Comparison of ENCODE assay signal across 8 mouse cellular contexts in genomic region chr13:63046206-63047020, GRCm38 (mm10).
A peak's percentile ranks its signal among the peaks of the same experiment; 100 is the strongest.
DNase-seq lines count a peak whose midpoint lies in the region; ATAC-seq and TF ChIP-seq lines count a peak whose summit lies in the region.

No protein-coding gene starts in this region.

- WGBS in embryonic facial prominence, embryonic 14.5 days, result 45% methylated on average over 7 of the region's 7 CpGs
- 47% methylated on average over 7 of the region's 7 CpGs for WGBS in heart, embryonic 16.5 days
- WGBS in olfactory bulb, adult 2 months, result 44% methylated on average over 7 of the region's 7 CpGs

- H3K4me2 ChIP-seq in embryonic facial prominence, embryonic 14.5 days (ENCODE audit: low read depth, low read length), result no peak overlapping the region
- H3K4me2 ChIP-seq in heart, embryonic 16.5 days (ENCODE audit: low read depth, low read length), result no peak overlapping the region

- no peak overlapping the region for H3K27ac ChIP-seq in embryonic facial prominence, embryonic 14.5 days (replicated peaks; ENCODE audit: low read depth, low read length)
- H3K27ac ChIP-seq in heart, embryonic 16.5 days (ENCODE audit: low read length), result no peak overlapping the region
- H3K27ac ChIP-seq in olfactory bulb, adult 2 months (ENCODE audit: insufficient read depth, low read depth, low read length), result no peak overlapping the region

- no peak overlapping the region for H3K4me3 ChIP-seq in embryonic facial prominence, embryonic 14.5 days (ENCODE audit: low read depth, low read length)
- H3K4me3 ChIP-seq in heart, embryonic 16.5 days (ENCODE audit: low read length), result no peak overlapping the region
- no peak overlapping the region for H3K4me3 ChIP-seq in olfactory bulb, adult 2 months (ENCODE audit: insufficient read depth, low read depth, low read length)

- no peaks in the 10 kb centered on the region for H3K36me3 ChIP-seq in embryonic facial prominence, embryonic 14.5 days (ENCODE audit: control insufficient read depth, insufficient read depth, low read length)
- no peaks in the 10 kb centered on the region for H3K36me3 ChIP-seq in heart, embryonic 16.5 days (ENCODE audit: control insufficient read depth, insufficient read depth)

- peaks cover 4% of the 10 kb centered on the region; the same call in 1 of the 2 replicates for H3K4me1 ChIP-seq in embryonic facial prominence, embryonic 14.5 days (ENCODE audit: control insufficient read depth, insufficient read depth, low read length)
- H3K4me1 ChIP-seq in heart, embryonic 16.5 days (ENCODE audit: control insufficient read depth, insufficient read depth, low read length), result no peaks in the 10 kb centered on the region
- H3K4me1 ChIP-seq in olfactory bulb, adult 2 months (ENCODE audit: control insufficient read depth, insufficient read depth, low read length), result peaks cover 2% of the 10 kb centered on the region; the same call in 1 of the 2 replicates

- 0 out of 2 replicates have a peak, but pooled peaks have one; percentile 39 for TF ChIP-seq CTCF in olfactory bulb, adult 2 months (IDR thresholded peaks at IDR 0.05; ENCODE audit: insufficient read depth, low read depth, low read length)

- H3K27me3 ChIP-seq in embryonic facial prominence, embryonic 14.5 days (replicated peaks; ENCODE audit: control insufficient read depth, insufficient read depth, low read length), result no peaks in the 10 kb centered on the region
- H3K27me3 ChIP-seq in heart, embryonic 16.5 days (ENCODE audit: control insufficient read depth, insufficient read depth, low read length), result no peaks in the 10 kb centered on the region

- H3K9ac ChIP-seq in embryonic facial prominence, embryonic 14.5 days (ENCODE audit: low read depth, low read length), result no peak overlapping the region
- no peak overlapping the region for H3K9ac ChIP-seq in heart, embryonic 16.5 days (ENCODE audit: low read length)

- H3K9me3 ChIP-seq in embryonic facial prominence, embryonic 14.5 days (ENCODE audit: control insufficient read depth, low read length), result peaks cover 6% of the 10 kb centered on the region; the same call in 1 of the 2 replicates
- no peaks in the 10 kb centered on the region for H3K9me3 ChIP-seq in heart, embryonic 16.5 days (replicated peaks; ENCODE audit: control insufficient read depth, low read length)

- peak; percentile 94 for ATAC-seq in embryonic facial prominence, embryonic 14.5 days (ENCODE audit: low read depth)
- ATAC-seq in heart, embryonic 16.5 days (replicated peaks; ENCODE audit: extremely low read depth, insufficient read depth, low FRiP score), result peak; percentile 70

- no peak for TF ChIP-seq POLR2A in olfactory bulb, adult 2 months (IDR thresholded peaks at IDR 0.05; ENCODE audit: insufficient read depth, low read depth, low read length)

- DNase-seq in CD4-positive, CD25-positive, alpha-beta regulatory T cell, adult 2 months (ENCODE audit: low read depth, low spot score), result peak; percentile 67
- peak; percentile 22 to 51 for DNase-seq in adrenal gland, postnatal 4 days (ENCODE audit: low spot score in 2 of 2)
- DNase-seq in embryonic facial prominence, embryonic 14.5 days (ENCODE audit: low spot score), result peak; percentile 87
- DNase-seq in kidney, postnatal 25 days, result peak; percentile 77 to 92
- DNase-seq in lung, adult 18-20 months, result peak; percentile 58 to 79
- DNase-seq in thymus, postnatal 10 days (ENCODE audit: low spot score in 2 of 2), result peak; percentile 5 to 51

Comparison
In these comparisons a context has a peak if more than half of its experiments do, and no peak if none do; other contexts are left out.
1. DNase-seq: peak in every context shown above with its lines; median percentile 87 in embryonic facial prominence, embryonic 14.5 days; 84 in kidney, postnatal 25 days; 68 in lung, adult 18-20 months; 67 in CD4-positive, CD25-positive, alpha-beta regulatory T cell, adult 2 months; 36 in adrenal gland, postnatal 4 days; 28 in thymus, postnatal 10 days.